ENCODE assay signal across 9 mouse cellular contexts in genomic region chr10:58652418-58653394, GRCm38 (mm10). TPM values are rescaled to one million over a fixed set of nuclear protein-coding genes. Genes with fewer than 3 reads are reported as not detected.
DNase-seq lines count a peak whose midpoint lies in the region; ATAC-seq lines count a peak whose summit lies in the region.
"Had no signal": no experiment of that assay in that cellular context is flagged by ENCODE, and none has a peak within 500 bp of the region (broad histone marks: within the 10 kb centered on the region; RNA-seq: fewer than 3 reads in every experiment).

No protein-coding gene starts in this region.

- no peak for ATAC-seq in intestine, embryonic 14.5 days (replicated peaks; ENCODE audit: low FRiP score, low TSS enrichment, low read depth)
- no peak for ATAC-seq in intestine, embryonic 16.5 days
- ATAC-seq in forebrain, embryonic 11.5 days (replicated peaks; ENCODE audit: low FRiP score), result peak; percentile 34
- ATAC-seq in kidney, embryonic 14.5 days (ENCODE audit: low FRiP score, low TSS enrichment), result peak; percentile 48
- peak; percentile 35; the same call in 1 of the 2 replicates for ATAC-seq in neural tube, embryonic 14.5 days (ENCODE audit: low read depth)

- no peak overlapping the region for H3K27ac ChIP-seq in intestine, embryonic 14.5 days (ENCODE audit: low read depth)
- H3K27ac ChIP-seq in intestine, embryonic 16.5 days (ENCODE audit: low read length), result no peak overlapping the region
- 0 out of 2 replicates have a peak overlapping the region, but pooled peaks have one; percentile 21 for H3K27ac ChIP-seq in forebrain, embryonic 11.5 days (ENCODE audit: low read depth, low read length)
- peak overlapping the region; percentile 62; the same call in 1 of the 2 replicates for H3K27ac ChIP-seq in kidney, embryonic 14.5 days (ENCODE audit: low read depth, low read length)
- no peak overlapping the region for H3K27ac ChIP-seq in neural tube, embryonic 14.5 days (ENCODE audit: low read depth, low read length)

- H3K27me3 ChIP-seq in intestine, embryonic 14.5 days (replicated peaks; ENCODE audit: control insufficient read depth, insufficient read depth, low read length), result 0 out of 2 replicates have a peak, but pooled peaks cover 5% of the 10 kb centered on the region
- peaks cover 7% of the 10 kb centered on the region; the same call in 1 of the 2 replicates for H3K27me3 ChIP-seq in intestine, embryonic 16.5 days (replicated peaks; ENCODE audit: control insufficient read depth, insufficient read depth, low read length)
- peaks cover 3% of the 10 kb centered on the region; the same call in 1 of the 2 replicates for H3K27me3 ChIP-seq in forebrain, embryonic 11.5 days (ENCODE audit: control insufficient read depth, insufficient read depth, low read length)
- no peaks in the 10 kb centered on the region for H3K27me3 ChIP-seq in kidney, embryonic 14.5 days (ENCODE audit: control insufficient read depth, insufficient read depth, low read length)
- no peaks in the 10 kb centered on the region for H3K27me3 ChIP-seq in neural tube, embryonic 14.5 days (ENCODE audit: control insufficient read depth, insufficient read depth, low read length)

- intact Hi-C loops in left cerebral cortex, postnatal 14 days (cut with DNase I), result no loop called here
- intact Hi-C loops in gastrocnemius, postnatal 36 days (cut with DNase I), result no loop called here

- H3K9me3 ChIP-seq in intestine, embryonic 14.5 days (ENCODE audit: control insufficient read depth, low read length), result peaks cover 3% of the 10 kb centered on the region; the same call in 1 of the 2 replicates
- no peaks in the 10 kb centered on the region for H3K9me3 ChIP-seq in intestine, embryonic 16.5 days (ENCODE audit: control insufficient read depth, low read length)
- H3K9me3 ChIP-seq in forebrain, embryonic 11.5 days (ENCODE audit: control insufficient read depth, low read length), result no peaks in the 10 kb centered on the region; the same call in 1 of the 2 replicates
- no peaks in the 10 kb centered on the region for H3K9me3 ChIP-seq in kidney, embryonic 14.5 days (ENCODE audit: control insufficient read depth, low read length)
- H3K9me3 ChIP-seq in neural tube, embryonic 14.5 days (ENCODE audit: control insufficient read depth, low read length), result no peaks in the 10 kb centered on the region

- peak overlapping the region; percentile 38; the same call in 1 of the 2 replicates for H3K4me2 ChIP-seq in intestine, embryonic 14.5 days (ENCODE audit: low read length)
- H3K4me2 ChIP-seq in intestine, embryonic 16.5 days (ENCODE audit: low read depth, low read length), result no peak overlapping the region
- peak overlapping the region; percentile 48; the same call in 1 of the 2 replicates for H3K4me2 ChIP-seq in forebrain, embryonic 11.5 days (ENCODE audit: low read depth, low read length, severe bottlenecking)
- H3K4me2 ChIP-seq in kidney, embryonic 14.5 days (replicated peaks; ENCODE audit: low read depth, low read length), result peak overlapping the region; percentile 30
- H3K4me2 ChIP-seq in neural tube, embryonic 14.5 days (ENCODE audit: low read depth, low read length), result peak overlapping the region; percentile 6; the same call in 1 of the 2 replicates

- no peak overlapping the region for H3K9ac ChIP-seq in intestine, embryonic 14.5 days (ENCODE audit: low read length)
- H3K9ac ChIP-seq in intestine, embryonic 16.5 days (ENCODE audit: low read depth, low read length), result no peak overlapping the region
- no peak overlapping the region for H3K9ac ChIP-seq in forebrain, embryonic 11.5 days (ENCODE audit: low read length)
- no peak overlapping the region for H3K9ac ChIP-seq in kidney, embryonic 14.5 days (ENCODE audit: low read depth, low read length)
- H3K9ac ChIP-seq in neural tube, embryonic 14.5 days (replicated peaks; ENCODE audit: low read depth, low read length), result 0 out of 2 replicates have a peak overlapping the region, but pooled peaks have one; percentile 7

- DNase-seq in intestine, embryonic 14.5 days (ENCODE audit: low spot score), result no peak
- peak; percentile 65 for DNase-seq in forebrain, embryonic 11.5 days (ENCODE audit: low spot score)
- no peak for DNase-seq in left cerebral cortex, adult 9 months (ENCODE audit: low spot score in 2 of 2)
- no peak for DNase-seq in left cerebral cortex, postnatal 14 days (ENCODE audit: low spot score in 2 of 2)
- no peak for DNase-seq in gastrocnemius, postnatal 36 days

- H3K36me3 ChIP-seq in intestine, embryonic 14.5 days (ENCODE audit: control insufficient read depth, insufficient read depth, low read length), result no peaks in the 10 kb centered on the region
- H3K36me3 ChIP-seq in intestine, embryonic 16.5 days (ENCODE audit: control insufficient read depth, insufficient read depth, low read length), result no peaks in the 10 kb centered on the region
- no peaks in the 10 kb centered on the region for H3K36me3 ChIP-seq in forebrain, embryonic 11.5 days (ENCODE audit: control insufficient read depth, insufficient read depth, low read length)
- no peaks in the 10 kb centered on the region for H3K36me3 ChIP-seq in kidney, embryonic 14.5 days (ENCODE audit: control insufficient read depth, insufficient read depth, low read length)
- H3K36me3 ChIP-seq in neural tube, embryonic 14.5 days (ENCODE audit: control insufficient read depth, insufficient read depth, low read length), result no peaks in the 10 kb centered on the region

- H3K4me1 ChIP-seq in intestine, embryonic 14.5 days (replicated peaks; ENCODE audit: control insufficient read depth, insufficient read depth, low read length), result peaks cover 13% of the 10 kb centered on the region
- peaks cover 12% of the 10 kb centered on the region for H3K4me1 ChIP-seq in intestine, embryonic 16.5 days (ENCODE audit: control insufficient read depth, insufficient read depth, low read length)
- peaks cover 13% of the 10 kb centered on the region for H3K4me1 ChIP-seq in forebrain, embryonic 11.5 days (replicated peaks; ENCODE audit: control insufficient read depth, insufficient read depth, low read length)
- peaks cover 14% of the 10 kb centered on the region for H3K4me1 ChIP-seq in kidney, embryonic 14.5 days (ENCODE audit: control insufficient read depth, insufficient read depth, low read length)
- H3K4me1 ChIP-seq in neural tube, embryonic 14.5 days (ENCODE audit: control insufficient read depth, insufficient read depth, low read length), result peaks cover 16% of the 10 kb centered on the region

- no peak overlapping the region for H3K4me3 ChIP-seq in intestine, embryonic 14.5 days (ENCODE audit: low read depth, low read length)
- no peak overlapping the region for H3K4me3 ChIP-seq in intestine, embryonic 16.5 days (ENCODE audit: low read length)
- H3K4me3 ChIP-seq in forebrain, embryonic 11.5 days (ENCODE audit: low read depth, low read length), result no peak overlapping the region
- no peak overlapping the region for H3K4me3 ChIP-seq in kidney, embryonic 14.5 days (ENCODE audit: low read length)
- no peak overlapping the region for H3K4me3 ChIP-seq in neural tube, embryonic 14.5 days (ENCODE audit: low read depth, low read length)

- WGBS in intestine, embryonic 14.5 days, result 29% methylated on average over 10 of the region's 10 CpGs
- WGBS in intestine, embryonic 16.5 days, result 29% methylated on average over 10 of the region's 10 CpGs
- 25% methylated on average over 10 of the region's 10 CpGs for WGBS in forebrain, embryonic 11.5 days
- WGBS in kidney, embryonic 14.5 days, result 13% methylated on average over 10 of the region's 10 CpGs
- 27% methylated on average over 10 of the region's 10 CpGs for WGBS in neural tube, embryonic 14.5 days

RNA-seq across cellular contexts. Expression of gene Edar, which starts 22.7 kb away (rescaled TPM):
- 0.63 and 0.72 TPM in 2 replicates for polyA plus RNA-seq in intestine, embryonic 14.5 days (2014; fragmentation: Nextera tagmentation; extraction: Ambion mirVana)
- polyA plus RNA-seq in intestine, embryonic 16.5 days (2015; fragmentation: Nextera tagmentation; extraction: Ambion mirVana), result 0.36 and 0.39 TPM in 2 replicates
- 0.75 and 0.81 TPM in 2 replicates for polyA plus RNA-seq in forebrain, embryonic 11.5 days (2014; fragmentation: Nextera tagmentation; extraction: Ambion mirVana)
- polyA plus RNA-seq in kidney, embryonic 14.5 days (2014; fragmentation: Nextera tagmentation; extraction: Ambion mirVana), result 0.27 and 0.35 TPM in 2 replicates
- 0.07 and 0.26 TPM in 2 replicates for polyA plus RNA-seq in neural tube, embryonic 14.5 days (2014; fragmentation: Nextera tagmentation; extraction: Ambion mirVana)
- total RNA-seq in left cerebral cortex, postnatal 14 days (2021), result under 1 TPM; 0.44 to 0.48 TPM
- under 1 TPM in 1 of 2 experiments, not detected in 1; 0.15 TPM for total RNA-seq in gastrocnemius, postnatal 36 days (2021)
- total RNA-seq: CH12.LX had no signal

Comparison
In these comparisons a context has a peak if more than half of its experiments do, and no peak if none do; other contexts are left out.
1. ATAC-seq: peak in forebrain, embryonic 11.5 days (single experiment), kidney, embryonic 14.5 days (single experiment) and neural tube, embryonic 14.5 days (single experiment); none in intestine, embryonic 14.5 days (single experiment) and intestine, embryonic 16.5 days (single experiment).
2. H3K27ac ChIP-seq: peak in forebrain, embryonic 11.5 days (single experiment) and kidney, embryonic 14.5 days (single experiment); none in intestine, embryonic 14.5 days (single experiment), intestine, embryonic 16.5 days (single experiment) and neural tube, embryonic 14.5 days (single experiment).